Mouse (Mus musculus) ES-Bruce4 (cell line): ENCODE data around the gene Hsd17b14. TPM values are rescaled to one million over a fixed set of nuclear protein-coding genes. Genes with fewer than 3 reads are reported as not detected.
A peak's percentile ranks its signal among the peaks of the same experiment; 100 is the strongest.
"Not testable (repeated sequence)": the region's sequence is repeated elsewhere in the genome, so short reads cannot be mapped to it uniquely, and the experiment has no call there.

ENCODE experiments used
- H3K27ac ChIP-seq: 2 replicates; pipeline ENCODE4 v1.5.1; 2012; ENCODE audit warnings: low read length, inconsistent platforms; ENCODE audit not compliant: insufficient read depth
- H3K27me3 ChIP-seq: 2 replicates; pipeline ENCODE4 v1.6.1; 2012; ENCODE audit warnings: mild to moderate bottlenecking, low read length, inconsistent platforms; ENCODE audit not compliant: control insufficient read depth, poor library complexity, insufficient read depth, severe bottlenecking
- H3K36me3 ChIP-seq: 2 replicates; pipeline ENCODE4 v1.6.1; 2012; ENCODE audit warnings: inconsistent platforms, mild to moderate bottlenecking, low read length, moderate library complexity; ENCODE audit not compliant: control insufficient read depth, poor library complexity, insufficient read depth, severe bottlenecking
- H3K4me1 ChIP-seq: one replicate; pipeline ENCODE4 v1.8.1; 2011; ENCODE audit warnings: low read length; ENCODE audit not compliant: control insufficient read depth, insufficient read depth
- H3K4me3 ChIP-seq: 2 replicates; pipeline ENCODE4 v1.5.1; 2011; ENCODE audit warnings: low read depth, mild to moderate bottlenecking, low read length
- H3K9ac ChIP-seq: 2 replicates; pipeline ENCODE4 v1.6.1; 2012; ENCODE audit warnings: low read depth, mild to moderate bottlenecking, inconsistent platforms; ENCODE audit not compliant: poor library complexity, severe bottlenecking
- H3K9me3 ChIP-seq: replicated peaks from 2 replicates; pipeline ENCODE4 v1.6.1; 2012; ENCODE audit warnings: mild to moderate bottlenecking, low read length, inconsistent platforms; ENCODE audit not compliant: control insufficient read depth, poor library complexity, insufficient read depth, severe bottlenecking
- CTCF ChIP-seq: IDR thresholded peaks from one replicate; pipeline ENCODE4 v1.8.1; 2011; ENCODE audit warnings: low read depth, low read length
- EP300 ChIP-seq: IDR thresholded peaks from 2 replicates; pipeline ENCODE4 v1.6.1; 2011; ENCODE audit warnings: low read depth, low read length; ENCODE audit not compliant: insufficient read depth
- POLR2A ChIP-seq: IDR thresholded peaks from one replicate; pipeline ENCODE4 v1.8.1; 2011; ENCODE audit warnings: low read length; ENCODE audit not compliant: insufficient read depth
- polyA plus RNA-seq: library from polyadenylated mRNA; stranded (reverse); fragments of >200 nt; gene quantifications from 2 replicates; pipeline ENCODE4 v1.2.4, GENCODE M21; 2011; ENCODE audit warnings: low read depth; ENCODE audit not compliant: missing spikeins, insufficient read depth, insufficient read length

Hsd17b14 gene
- polyA plus RNA-seq, 1 experiment: 55.0 TPM

- H3K4me3 ChIP-seq: no peak overlapping the region
- H3K27ac ChIP-seq: 0 out of 2 replicates have a peak overlapping the region, but pooled peaks have one; percentile 7
- H3K36me3 ChIP-seq: no peaks in the 10 kb centered on the region
- no peak overlapping the region for H3K9ac ChIP-seq
- peaks cover 7% of the 10 kb centered on the region for H3K4me1 ChIP-seq
- no peaks in the 10 kb centered on the region for H3K9me3 ChIP-seq
- TF ChIP-seq EP300: no peak
- TF ChIP-seq CTCF: no peak
- no peak for TF ChIP-seq POLR2A
- no peaks in the 10 kb centered on the region for H3K27me3 ChIP-seq
These were observed 40.3 kb upstream of the Hsd17b14 start for GRCm38 (mm10) chr7:45514411-45514810.

GRCm38 (mm10) chr7:45515436-45515835 lies 39.3 kb upstream of the Hsd17b14 start:
- H3K9ac ChIP-seq: no peak overlapping the region
- peaks cover 9% of the 10 kb centered on the region for H3K4me1 ChIP-seq
- no peak for TF ChIP-seq EP300
- TF ChIP-seq POLR2A: no peak
- TF ChIP-seq CTCF: no peak
- H3K9me3 ChIP-seq: no peaks in the 10 kb centered on the region
- no peaks in the 10 kb centered on the region for H3K36me3 ChIP-seq
- no peak overlapping the region for H3K27ac ChIP-seq
- peak overlapping the region; percentile 15; the same call in 1 of the 2 replicates for H3K4me3 ChIP-seq
- H3K27me3 ChIP-seq: no peaks in the 10 kb centered on the region

- not testable (repeated sequence) for H3K9me3 ChIP-seq, H3K4me3 ChIP-seq, H3K27me3 ChIP-seq, H3K36me3 ChIP-seq, H3K27ac ChIP-seq, H3K9ac ChIP-seq, H3K4me1 ChIP-seq
These were observed 37.8 kb upstream of the Hsd17b14 start for GRCm38 (mm10) chr7:45516846-45517245.

- no peak overlapping the region for H3K9ac ChIP-seq
- TF ChIP-seq CTCF (no peak), EP300 (peak; percentile 3; the same call in 1 of the 2 replicates), POLR2A (no peak)
- H3K9me3 ChIP-seq: no peaks in the 10 kb centered on the region
These were observed 36.1 kb upstream of the Hsd17b14 start for GRCm38 (mm10) chr7:45518618-45519017.

GRCm38 (mm10) chr7:45519345-45520120 lies 35.2 kb upstream of the Hsd17b14 start:
- Histone ChIP-seq H3K9ac (no peak overlapping the region), H3K27ac (peak overlapping the region; percentile 72), H3K36me3 (peaks cover 11% of the 10 kb centered on the region), H3K4me1 (peaks cover 9% of the 10 kb centered on the region), H3K4me3 (0 out of 2 replicates have a peak overlapping the region, but pooled peaks have one; percentile 2), H3K9me3 (no peaks in the 10 kb centered on the region), H3K27me3 (no peaks in the 10 kb centered on the region)
- TF ChIP-seq CTCF: no peak
- TF ChIP-seq POLR2A: no peak

More at GRCm38 (mm10) chr7:45518618-45519017, 36.1 kb upstream of the Hsd17b14 start:
- Histone ChIP-seq H3K36me3 (peaks cover 6% of the 10 kb centered on the region), H3K27me3 (no peaks in the 10 kb centered on the region), H3K27ac (peak overlapping the region; percentile 0; the same call in 1 of the 2 replicates), H3K4me1 (peaks cover 9% of the 10 kb centered on the region), H3K4me3 (no peak overlapping the region)

GRCm38 (mm10) chr7:45520605-45521004 lies 34.1 kb upstream of the Hsd17b14 start:
- H3K9ac ChIP-seq: peak overlapping the region; percentile 56; the same call in 1 of the 2 replicates
- H3K27me3 ChIP-seq: no peaks in the 10 kb centered on the region
- no peaks in the 10 kb centered on the region for H3K9me3 ChIP-seq
- peaks cover 9% of the 10 kb centered on the region for H3K4me1 ChIP-seq
- H3K36me3 ChIP-seq: peaks cover 12% of the 10 kb centered on the region
- no peak overlapping the region for H3K4me3 ChIP-seq
- TF ChIP-seq POLR2A: no peak
- TF ChIP-seq CTCF: no peak
- no peak for TF ChIP-seq EP300
- no peak overlapping the region for H3K27ac ChIP-seq
